Mouse (Mus musculus) gonadal fat pad, adult 2 months (tissue): ENCODE measurements around the gene Rbbp6. TPM values are rescaled to one million over a fixed set of nuclear protein-coding genes. Genes with fewer than 3 reads are reported as not detected.

Experiments used
- DNase-seq: peaks from one replicate; pipeline ENCODE4 v3.0.0-alpha.2; 2012; ENCODE audit warnings: low read depth
- polyA plus RNA-seq: library from polyadenylated mRNA; depleted of rRNA; stranded (reverse); fragments of >200 nt; gene quantifications from 2 replicates; pipeline ENCODE4 v1.2.3, GENCODE M21; 2012; rRNA removed

The Rbbp6 gene
- 10.9 and 15.1 TPM in 2 replicates for polyA plus RNA-seq

DNA sequence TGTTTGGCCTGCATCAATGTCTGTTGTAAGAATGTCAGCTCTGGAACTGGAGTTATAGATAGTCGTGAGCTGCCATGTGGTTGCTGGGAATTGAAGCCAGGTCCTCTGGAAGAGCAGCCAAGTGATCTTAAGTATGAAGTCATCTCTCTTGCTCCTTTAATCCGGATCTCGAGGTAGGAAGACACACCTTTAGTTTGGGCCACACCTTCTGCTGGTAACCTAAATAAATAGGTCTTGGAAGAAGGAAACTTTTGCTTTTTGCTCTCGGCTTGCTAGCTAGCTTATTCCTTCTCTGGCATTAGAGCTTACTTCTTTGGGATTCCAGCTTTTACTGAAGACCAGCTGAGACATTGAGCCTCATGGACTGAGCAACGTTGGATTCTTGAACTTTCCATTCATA, at the start of gene Rbbp6:
TSS of gene Rbbp6 (plus strand) at position 301 of the 400 bp plus-strand sequence.
- no peak for DNase-seq

DNA sequence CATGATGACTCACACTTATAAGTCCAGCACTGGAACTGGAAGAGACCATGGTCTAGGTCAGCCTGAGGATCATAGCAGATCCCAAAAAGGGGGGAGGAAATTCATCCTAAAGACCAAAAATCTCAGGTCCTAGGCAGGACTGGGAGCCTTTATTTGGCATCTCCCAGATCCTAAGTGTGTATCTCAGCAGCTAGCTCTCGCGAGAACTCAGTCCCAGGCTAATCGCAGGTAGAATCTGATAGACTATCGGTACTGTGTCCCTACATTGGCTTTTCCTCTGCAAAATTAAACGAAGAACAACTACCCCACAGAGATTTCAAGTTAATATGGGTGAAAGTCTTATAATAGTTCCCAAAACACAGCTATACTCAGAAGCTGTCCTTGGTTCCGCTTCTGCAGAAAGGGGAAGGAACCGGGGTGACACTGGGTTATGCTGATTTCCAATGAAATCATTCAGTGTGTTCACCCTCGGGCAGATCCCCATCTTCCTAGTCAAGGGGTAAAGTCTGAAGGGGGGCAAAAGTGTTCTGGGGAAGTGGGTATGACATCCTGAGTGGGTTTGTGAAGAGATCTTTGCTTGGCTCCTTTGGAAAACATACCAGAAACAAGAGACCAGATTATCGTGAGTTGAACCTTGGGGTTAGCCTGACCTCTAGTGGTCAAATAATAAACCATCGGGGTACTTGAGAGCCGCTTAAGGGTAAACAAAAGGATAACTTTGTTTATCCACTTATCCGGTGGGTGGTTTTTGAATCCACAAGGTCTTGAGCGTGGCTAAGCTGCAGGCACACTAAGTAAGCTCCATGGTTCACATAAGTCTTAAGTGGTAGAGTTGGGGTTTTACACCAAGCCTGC, 45.5 kb upstream of the Rbbp6 start:
- DNase-seq = no peak

DNA sequence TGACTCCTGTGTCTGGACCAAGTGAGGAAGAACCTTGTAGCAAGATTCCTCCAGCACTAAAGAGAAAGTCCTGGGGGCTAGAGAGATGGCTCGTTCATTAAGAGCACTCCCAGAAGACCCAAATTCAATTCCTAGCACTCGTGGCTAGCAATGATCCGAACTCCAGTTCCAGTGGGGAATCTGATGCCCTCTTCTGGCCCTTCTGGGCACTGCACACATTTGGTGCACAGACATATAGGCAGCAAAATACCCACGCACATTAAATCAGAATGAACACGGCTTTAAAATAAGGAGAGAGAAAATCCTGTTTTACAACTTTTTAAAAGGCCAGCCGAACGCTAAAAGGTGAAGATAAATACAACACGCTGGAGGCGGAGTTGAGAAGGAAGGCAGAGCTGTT, 43.9 kb upstream of the Rbbp6 start:
- no peak for DNase-seq

DNA sequence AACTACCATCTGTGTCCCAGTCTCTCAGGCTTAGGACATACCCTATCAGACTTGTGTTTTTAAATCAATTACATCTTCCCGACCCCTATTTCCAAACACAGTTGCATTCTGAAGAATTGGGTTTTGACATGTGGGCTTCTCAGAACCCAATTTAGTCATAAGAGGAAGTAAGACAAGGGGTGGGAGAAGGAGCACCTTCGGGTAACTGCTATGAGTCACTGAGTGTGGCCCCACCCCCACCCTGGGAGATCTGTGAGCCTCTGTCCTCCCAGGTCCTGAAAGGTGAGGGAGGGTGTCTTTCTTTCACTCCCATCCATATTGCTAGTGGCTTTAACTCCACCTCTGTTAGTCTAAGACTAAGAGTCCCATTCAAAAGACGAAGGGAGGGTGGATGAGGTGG, 41.2 kb upstream of the Rbbp6 start:
- no peak for DNase-seq

DNA sequence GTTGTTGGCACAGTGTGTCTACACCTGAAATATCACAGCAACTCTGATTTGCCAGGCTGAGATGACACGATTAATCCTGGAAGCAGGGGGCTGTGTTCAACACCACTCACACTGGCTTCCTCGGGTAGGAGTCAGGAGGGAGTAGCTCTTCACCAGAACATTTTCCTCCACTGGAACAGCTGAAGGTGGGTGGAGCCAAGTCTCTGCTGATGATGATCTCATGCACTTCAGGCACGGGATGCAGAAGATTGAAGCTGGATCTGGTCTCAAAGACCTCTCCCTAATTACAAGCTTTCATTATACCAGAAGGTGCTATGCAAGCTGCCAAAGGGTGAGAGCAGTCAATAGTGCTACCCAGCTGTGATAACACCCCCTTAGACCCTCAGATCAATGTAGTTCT, 35.0 kb upstream of the Rbbp6 start:
- no peak for DNase-seq

DNA sequence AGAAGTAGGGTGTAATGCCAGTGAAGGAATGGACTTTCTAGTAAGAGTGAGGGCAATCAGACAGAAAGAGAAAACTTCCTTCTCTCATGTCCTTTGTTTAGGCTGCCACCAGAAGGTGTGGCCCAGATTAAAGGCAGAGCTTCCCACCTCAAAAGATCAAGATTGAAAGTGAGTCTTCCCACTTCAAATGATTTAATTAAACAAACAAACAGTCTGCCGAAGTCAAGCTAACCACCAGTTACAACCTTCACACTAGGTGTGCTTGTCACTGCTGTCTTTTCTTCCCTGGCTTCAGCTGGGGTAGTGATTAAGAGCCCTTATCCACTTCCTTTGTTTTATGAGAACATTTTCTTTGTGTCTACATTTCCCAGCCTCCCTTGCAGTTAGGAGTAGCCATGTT, 33.3 kb upstream of the Rbbp6 start:
- no peak for DNase-seq

DNA sequence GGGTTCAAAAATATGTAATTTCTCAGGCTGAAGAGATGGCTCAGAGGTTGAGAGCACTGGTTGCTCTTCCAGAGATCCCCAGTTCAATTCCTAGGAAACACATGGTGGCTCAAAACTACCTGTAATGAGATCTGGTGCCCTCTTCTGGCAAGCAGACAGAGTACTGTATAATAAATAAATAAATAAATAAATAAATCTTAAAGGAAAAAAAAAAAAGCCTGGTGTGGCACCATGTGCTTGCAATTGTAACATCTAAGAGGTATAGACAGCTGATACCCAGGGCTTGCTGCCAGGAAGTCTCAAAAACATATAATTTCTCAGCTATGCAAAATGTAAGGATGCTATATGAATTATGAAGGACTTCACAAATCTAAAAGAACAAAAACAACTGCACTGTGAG, 28.9 kb upstream of the Rbbp6 start:
- DNase-seq = no peak

DNA sequence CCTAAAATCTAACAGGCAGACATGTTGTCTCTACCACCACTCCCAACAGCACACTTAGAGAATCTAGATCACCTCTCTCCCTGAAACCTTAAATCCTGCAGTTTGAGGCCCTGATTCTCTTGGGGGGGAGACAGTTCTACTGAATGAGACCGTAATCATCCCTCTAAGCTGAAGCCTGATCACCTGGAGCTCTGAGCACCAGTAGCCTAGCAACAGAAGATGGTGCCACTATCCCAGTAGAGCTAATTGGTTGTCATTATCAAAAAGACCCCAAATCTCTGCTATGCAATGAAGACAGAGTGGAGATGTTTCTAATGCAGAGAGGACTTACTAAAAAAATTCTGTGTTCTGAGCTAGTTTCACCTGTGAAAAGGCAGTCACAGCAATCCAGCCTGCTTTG, 27.3 kb upstream of the Rbbp6 start:
- no peak for DNase-seq

DNA sequence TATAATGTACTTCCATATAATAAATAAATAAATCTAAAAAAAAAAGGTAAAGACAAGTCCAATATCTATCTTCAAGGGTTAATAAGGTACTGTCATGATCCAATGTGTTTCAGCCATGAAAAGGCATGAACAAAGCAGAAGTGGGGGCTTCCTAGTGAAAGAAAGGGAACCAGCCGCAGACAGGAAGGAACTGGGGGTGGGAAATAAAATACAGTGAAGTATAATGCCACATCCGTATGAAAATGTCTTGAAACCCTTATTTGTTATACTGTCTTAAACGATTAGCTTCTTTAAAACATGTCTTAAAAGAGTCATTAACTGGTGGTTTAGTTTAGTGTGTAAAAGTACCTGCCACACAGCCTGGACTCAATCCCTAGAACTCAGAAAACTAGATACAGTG, 26.3 kb upstream of the Rbbp6 start:
- DNase-seq = no peak

DNA sequence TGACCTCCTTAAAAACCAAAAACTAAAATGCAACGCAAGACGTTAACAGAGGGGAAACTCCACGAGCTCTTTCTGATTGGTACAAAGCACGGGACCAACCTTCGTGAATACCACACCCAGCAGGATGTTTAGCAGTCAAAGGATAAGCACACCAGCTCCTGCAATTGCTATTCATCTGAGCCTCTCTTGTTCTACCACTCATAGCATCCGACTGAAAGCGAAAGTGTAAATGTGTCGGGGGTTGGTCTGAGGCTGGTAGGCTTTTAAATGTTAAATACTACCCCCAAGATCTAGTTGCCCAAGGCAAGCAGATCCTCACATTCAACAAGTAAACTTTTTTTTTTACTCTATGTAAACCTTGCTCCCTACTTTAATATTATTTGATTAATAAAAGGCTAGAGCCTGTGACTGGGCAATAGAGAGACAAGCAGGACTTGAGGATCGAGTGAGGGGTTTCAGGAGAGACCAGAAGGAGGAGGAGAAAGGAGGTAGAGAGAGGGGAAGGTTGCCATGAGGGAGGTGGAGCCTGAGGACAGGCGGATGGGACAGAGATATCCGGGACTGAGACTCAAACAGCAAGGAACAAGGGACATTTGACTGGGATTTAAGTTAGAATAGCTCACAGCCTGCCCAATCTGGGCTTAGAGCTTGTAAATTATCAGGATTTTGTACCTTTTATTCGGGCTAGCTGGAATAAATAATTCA, 25.0 kb upstream of the Rbbp6 start:
- DNase-seq = no peak

DNA sequence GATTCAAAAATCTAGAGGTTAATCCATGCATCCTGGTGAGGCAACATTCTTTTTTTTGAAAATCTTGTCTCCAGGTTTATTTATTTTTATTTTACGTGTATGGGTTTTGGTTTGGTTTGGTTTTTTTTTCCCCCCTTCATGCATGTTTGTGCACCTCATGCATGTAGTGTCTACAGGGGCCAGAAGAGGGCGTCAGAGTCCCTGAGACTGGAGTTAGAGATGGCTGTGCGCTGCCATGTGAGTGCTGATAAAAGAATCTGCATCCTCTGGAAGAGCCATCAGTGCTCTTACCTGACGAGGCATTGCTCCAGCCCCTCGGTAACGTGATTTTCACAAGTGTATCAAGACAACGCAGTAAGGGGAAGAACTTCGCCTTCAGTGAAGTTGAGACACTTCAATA, 23.4 kb upstream of the Rbbp6 start:
- no peak for DNase-seq

DNA sequence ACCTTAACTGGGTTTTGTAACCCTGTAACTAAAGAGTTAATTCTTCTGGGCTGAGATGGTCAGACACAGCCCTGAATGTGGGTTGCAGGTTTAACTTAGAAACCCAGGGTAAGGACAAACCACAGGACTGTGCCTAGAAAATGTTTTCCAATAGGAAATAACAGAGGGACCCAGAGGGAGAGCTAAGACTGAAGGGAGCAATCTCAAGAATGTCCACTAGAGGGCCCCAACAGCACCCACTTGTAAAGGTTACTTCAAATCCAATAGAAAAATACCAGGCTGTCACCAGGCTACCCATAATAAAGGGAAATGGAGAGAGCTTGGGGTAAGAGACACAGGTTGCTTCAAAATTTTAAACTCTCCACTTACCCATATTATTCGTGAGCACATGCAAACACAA, 20.3 kb upstream of the Rbbp6 start:
- DNase-seq = no peak

DNA sequence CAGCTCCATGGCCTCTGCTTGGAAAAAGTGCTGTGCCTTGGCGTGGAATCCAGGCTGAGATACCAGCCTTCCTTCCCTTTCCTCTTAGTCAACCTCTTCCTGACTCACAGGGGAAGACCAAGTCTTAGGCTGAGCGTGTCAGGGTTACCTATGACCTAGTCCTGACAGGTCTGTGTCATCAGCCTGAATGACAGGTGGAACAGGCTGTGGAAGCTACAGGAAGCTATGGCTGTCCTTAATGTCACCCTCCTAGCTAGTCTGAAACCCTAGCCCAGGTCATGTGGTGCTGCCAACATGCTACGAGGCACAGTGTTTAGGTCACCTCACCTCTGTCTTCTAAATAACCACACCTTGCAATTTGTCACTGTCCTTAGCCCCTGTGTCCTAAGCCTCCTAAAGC, 16.2 kb upstream of the Rbbp6 start:
- no peak for DNase-seq

DNA sequence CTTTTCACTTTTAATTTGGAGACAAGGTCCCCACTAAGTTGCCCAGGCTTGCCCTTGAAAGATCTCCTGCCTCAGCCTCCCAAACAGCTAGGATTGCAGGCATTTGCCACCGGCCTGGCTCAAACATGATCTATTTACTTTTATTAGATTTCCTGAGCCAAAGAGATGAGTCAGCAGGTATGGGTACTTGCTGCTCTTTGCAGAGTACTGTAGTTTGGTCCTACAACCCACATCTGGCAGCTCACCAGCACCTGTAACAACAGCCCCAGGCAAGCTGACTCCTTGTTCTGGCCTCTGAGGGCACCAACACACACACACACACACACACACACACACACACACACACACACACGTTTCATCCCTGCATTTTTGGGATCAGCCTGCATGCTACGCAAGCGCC, 14.0 kb upstream of the Rbbp6 start:
- no peak for DNase-seq

DNA sequence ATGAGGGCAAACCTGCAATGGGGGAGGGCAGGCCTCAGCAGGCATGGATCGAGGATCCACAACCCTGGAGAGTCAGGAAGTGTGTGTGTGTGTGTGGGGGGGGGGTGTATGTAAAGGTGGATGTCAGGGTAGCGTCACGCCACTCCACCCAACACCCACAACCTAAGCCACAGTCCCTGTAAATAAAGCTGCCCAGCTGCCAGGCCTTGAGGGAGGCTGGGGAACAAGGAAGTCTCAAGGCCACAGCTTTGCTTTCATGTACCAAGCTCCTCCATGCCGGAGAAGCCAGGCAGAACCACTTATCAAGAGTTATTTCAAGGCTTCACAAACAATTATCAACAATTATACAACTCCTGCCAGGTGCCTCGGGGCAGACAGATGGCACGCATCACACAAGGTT, 13.4 kb upstream of the Rbbp6 start:
- DNase-seq = no peak

DNA sequence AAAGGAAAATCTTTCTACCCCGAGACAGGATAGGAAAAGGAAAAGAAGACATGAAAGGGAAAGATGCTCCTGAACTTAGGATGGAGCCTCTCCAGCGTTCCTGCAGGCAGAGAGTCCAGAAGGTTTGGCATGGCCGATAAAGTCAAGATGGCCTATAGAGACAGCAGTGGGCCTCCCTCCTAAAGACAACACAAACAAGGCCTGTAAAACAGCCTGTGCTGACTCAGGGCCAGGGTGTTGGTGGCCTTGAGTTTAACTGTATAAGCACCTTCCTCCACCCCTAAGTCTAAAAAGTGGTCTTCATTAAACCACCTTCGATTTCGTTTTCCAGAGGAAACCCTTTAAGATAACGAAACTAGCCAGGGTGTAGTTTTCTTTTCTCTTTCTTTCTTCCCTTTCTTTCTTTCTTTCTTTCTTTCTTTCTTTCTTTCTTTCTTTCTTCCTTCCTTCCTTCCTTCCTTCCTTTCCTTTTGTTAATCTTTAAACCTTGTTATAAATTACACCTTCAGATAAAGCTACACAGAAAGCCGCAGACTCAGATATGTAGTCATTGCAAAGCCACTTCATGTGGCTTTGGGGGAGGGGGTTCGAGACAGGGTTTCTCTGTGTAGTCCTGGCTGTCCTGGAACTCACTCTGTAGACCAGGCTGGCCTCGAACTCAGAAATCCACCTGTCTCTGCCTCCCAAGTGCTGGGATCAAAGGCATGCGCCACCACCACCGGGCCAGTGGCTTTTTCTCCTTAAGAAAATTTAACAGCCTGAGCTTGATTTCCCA, 10.8 kb upstream of the Rbbp6 start:
- DNase-seq = no peak

DNA sequence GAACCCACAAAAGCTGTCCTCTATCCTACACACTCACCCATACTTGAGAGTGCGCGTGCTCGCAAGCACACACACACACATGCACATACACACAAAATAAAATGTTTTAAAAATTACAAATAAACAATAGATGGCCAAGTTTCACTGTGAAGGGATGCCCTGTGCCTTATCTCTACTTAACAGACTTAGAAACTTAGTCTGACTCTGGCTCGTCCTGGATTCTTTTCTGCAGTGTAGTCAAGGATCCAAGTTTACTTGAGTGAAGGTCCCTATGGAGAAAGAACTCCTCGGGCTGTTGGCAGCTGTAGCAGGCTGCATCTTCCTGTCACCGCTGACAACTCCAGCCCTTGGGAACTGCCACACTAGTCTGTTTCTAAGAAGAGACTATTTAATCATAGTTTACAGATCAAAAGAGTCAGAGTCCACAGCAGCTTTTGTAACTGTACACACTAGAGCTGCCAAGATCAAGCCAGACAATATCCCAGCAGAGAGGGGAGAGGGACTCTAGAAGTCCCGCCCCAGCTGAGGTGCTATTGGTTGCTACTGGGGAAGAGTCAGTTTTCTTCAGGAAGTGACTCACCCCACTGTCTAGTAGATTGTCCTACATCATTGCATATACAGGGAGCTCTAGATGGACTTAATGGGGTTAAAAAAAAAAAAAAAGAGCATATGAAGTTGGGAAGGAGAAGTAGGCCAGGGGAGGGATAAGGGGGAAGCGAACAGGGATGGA, 10.1 kb upstream of the Rbbp6 start:
- DNase-seq = no peak

DNA sequence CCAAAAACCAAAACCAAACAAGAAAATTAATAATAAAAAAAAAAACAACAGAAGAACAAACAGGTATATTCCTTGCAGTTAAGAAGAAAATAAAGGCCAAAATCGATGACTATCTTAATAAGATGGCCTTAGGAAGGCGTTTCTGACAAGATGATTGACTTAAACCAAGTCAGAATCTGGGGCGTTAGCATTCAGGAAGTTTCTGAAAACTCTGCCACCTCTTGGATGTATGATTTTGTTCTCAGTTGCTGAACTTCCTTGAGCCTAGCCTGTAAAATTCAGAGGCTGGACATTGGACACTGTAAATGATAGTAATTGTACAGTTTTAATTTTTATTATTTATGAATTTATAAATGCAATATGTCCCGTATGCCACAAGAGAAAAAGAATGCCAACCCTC, 3.3 kb downstream of the Rbbp6 start:
- no peak for DNase-seq

DNA sequence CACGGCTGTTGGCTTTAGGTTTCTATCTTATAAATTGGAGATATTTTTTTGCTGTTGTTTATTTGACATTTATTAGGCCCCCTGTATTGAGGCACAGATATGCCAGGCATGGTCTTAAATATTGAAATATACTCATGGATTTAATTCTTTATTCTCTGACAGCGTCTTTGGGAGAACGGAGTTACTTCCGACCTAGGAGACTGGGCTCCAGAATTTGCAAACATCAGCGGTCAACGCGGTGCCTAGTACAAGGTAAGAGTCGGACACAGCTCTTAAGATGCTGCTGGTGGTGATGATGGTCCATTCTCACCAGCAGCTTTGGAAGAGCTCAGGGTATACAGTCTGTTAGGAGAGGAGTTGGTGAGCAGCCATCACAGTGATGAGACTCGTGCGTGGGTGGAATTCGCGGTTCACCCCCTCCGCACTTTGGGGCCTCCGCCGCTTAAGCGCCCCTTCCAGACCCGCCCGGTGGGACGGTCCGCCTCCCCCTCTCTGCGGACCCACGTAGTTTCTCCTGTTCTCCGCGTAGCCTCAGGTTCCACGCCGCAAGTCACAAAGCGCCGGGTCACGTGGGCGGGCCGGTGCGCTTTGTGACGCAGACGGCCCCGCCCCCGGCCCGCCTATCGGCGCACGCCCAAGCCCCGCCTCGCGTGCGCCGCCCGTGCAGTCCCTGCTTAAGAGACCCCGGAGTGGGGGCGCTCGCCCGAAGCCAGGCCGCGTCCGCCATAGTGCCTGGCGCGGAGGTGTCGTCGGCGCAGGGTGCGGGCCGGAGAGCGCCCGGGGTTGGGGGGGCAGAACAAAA, 3.9 kb downstream of the Rbbp6 start:
- DNase-seq = no peak

DNA sequence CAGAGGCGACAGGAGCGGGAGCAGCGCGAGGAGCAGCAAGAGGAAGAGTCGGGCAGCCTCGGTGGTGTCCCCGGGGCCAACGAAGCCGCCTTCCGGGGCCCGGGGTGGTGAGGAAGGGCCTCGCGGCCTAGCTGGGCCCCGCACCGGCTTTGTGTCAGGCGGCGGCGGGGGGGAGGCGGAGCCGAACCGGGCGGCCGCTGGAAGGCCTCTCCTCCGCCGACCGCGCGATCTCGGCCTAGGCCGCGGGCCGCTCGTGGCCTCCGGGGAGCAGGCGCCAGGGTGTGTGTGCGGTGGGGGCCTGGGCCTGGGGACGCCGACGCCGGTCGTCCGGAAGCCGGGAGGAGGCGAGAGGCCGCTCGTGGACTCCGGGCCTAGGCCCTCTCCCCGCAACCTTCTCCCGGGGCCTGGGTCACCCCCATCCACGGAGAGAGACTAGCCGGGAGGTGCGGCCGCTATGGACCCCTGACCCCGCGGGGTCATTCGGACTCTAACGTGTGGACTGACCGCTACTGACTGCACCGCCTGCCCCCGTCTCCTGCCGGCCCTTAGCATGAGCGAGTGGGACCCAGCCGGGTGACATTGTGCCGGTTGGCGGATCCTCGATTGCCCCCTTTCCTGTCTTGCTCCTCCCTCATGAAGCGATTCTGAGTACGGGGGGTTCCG, 4.8 kb downstream of the Rbbp6 start:
- DNase-seq = no peak
